Mouse (Mus musculus) bone marrow, adult 2 months (tissue): ENCODE measurements at regions not wholly inside any gene's neighbourhood (a gene's known extent, or its start where the extent isn't known, plus 50 kb on each side); places are given as distances from the start of the nearest gene placed in this dataset.

Source experiments
- H3K27ac ChIP-seq: fragments of 200-500 bp; 2 replicates; pipeline ENCODE4 v1.5.1; 2012; ENCODE audit warnings: low read depth, mild to moderate bottlenecking, control low read depth, inconsistent platforms, low read length; ENCODE audit not compliant: control insufficient read depth, poor library complexity, insufficient read depth
- H3K4me1 ChIP-seq: fragments of 200-500 bp; 2 replicates; pipeline ENCODE4 v1.6.1; 2011; ENCODE audit warnings: low read length; ENCODE audit not compliant: control insufficient read depth, insufficient read depth
- H3K4me3 ChIP-seq: fragments of 200-500 bp; replicated peaks from 2 replicates; pipeline ENCODE3; 2011; ENCODE audit warnings: mild to moderate bottlenecking, low read depth, low read length, control low read depth; ENCODE audit not compliant: control insufficient read depth
- CTCF ChIP-seq: fragments of 200-500 bp; IDR thresholded peaks from 2 replicates; pipeline ENCODE4 v1.5.1; 2011; ENCODE audit warnings: low read length, control low read depth; ENCODE audit not compliant: control insufficient read depth, insufficient read depth
- POLR2A ChIP-seq: fragments of 200-500 bp; IDR thresholded peaks from 2 replicates; pipeline ENCODE4 v1.6.1; 2011; ENCODE audit warnings: low read depth, mild to moderate bottlenecking, control low read depth, low read length, borderline replicate concordance; ENCODE audit not compliant: control insufficient read depth
- WGBS: fragments of 180-500 bp; shearing (Covaris S2); methylation state at CpG from one replicate; pipeline ENCODE4 v1.1.7; 2018; 5-methylcytosine and 5-hydroxymethylcytosine counted together

GRCm38 (mm10) chr9:73275671-73276070 lies 162.4 kb downstream of the Rsl24d1 start:
- WGBS: 73% methylated on average over 2 of the region's 2 CpGs
- TF ChIP-seq CTCF (no peak), POLR2A (no peak)
- no peak overlapping the region for H3K27ac ChIP-seq
- no peak overlapping the region for H3K4me3 ChIP-seq
- no peaks in the 10 kb centered on the region for H3K4me1 ChIP-seq

- no peak for TF ChIP-seq CTCF
- no peak for TF ChIP-seq POLR2A
- no peak overlapping the region for H3K27ac ChIP-seq
- H3K4me1 ChIP-seq: no peaks in the 10 kb centered on the region
- no peak overlapping the region for H3K4me3 ChIP-seq
- WGBS: 81% methylated on average over 6 of the region's 6 CpGs
These were observed 182.1 kb downstream of the Rsl24d1 start for GRCm38 (mm10) chr9:73295287-73295686.

GRCm38 (mm10) chr9:73302156-73302918 lies 189.1 kb downstream of the Rsl24d1 start:
- Histone ChIP-seq H3K27ac (no peak overlapping the region), H3K4me1 (no peaks in the 10 kb centered on the region), H3K4me3 (no peak overlapping the region)
- no peak for TF ChIP-seq CTCF
- TF ChIP-seq POLR2A: no peak
- WGBS: 83% methylated on average over 5 of the region's 5 CpGs

GRCm38 (mm10) chr9:73317048-73317447 lies 203.8 kb downstream of the Rsl24d1 start:
- 0% methylated on average over 1 of the region's 1 CpGs for WGBS
- Histone ChIP-seq H3K4me3 (no peak overlapping the region), H3K4me1 (no peaks in the 10 kb centered on the region; the same call in none of the 2 replicates), H3K27ac (no peak overlapping the region)
- no peak for TF ChIP-seq CTCF
- TF ChIP-seq POLR2A: no peak

- no peak overlapping the region for H3K27ac ChIP-seq
- no peak overlapping the region for H3K4me3 ChIP-seq
- TF ChIP-seq POLR2A: no peak
- no peak for TF ChIP-seq CTCF
- WGBS: 82% methylated on average over 2 of the region's 2 CpGs
- no peaks in the 10 kb centered on the region; the same call in 1 of the 2 replicates for H3K4me1 ChIP-seq
These were observed 206.6 kb downstream of the Rsl24d1 start for GRCm38 (mm10) chr9:73319704-73320307.

GRCm38 (mm10) chr9:73331066-73331465 lies 217.8 kb downstream of the Rsl24d1 start:
- H3K4me1 ChIP-seq: no peaks in the 10 kb centered on the region
- H3K27ac ChIP-seq: no peak overlapping the region
- no peak overlapping the region for H3K4me3 ChIP-seq
- TF ChIP-seq POLR2A (no peak), CTCF (no peak)

- WGBS: 79% methylated on average over 5 of the region's 5 CpGs
- TF ChIP-seq CTCF: no peak
- TF ChIP-seq POLR2A: no peak
- H3K4me1 ChIP-seq: no peaks in the 10 kb centered on the region
- no peak overlapping the region for H3K27ac ChIP-seq
- no peak overlapping the region for H3K4me3 ChIP-seq
These were observed 222.8 kb downstream of the Rsl24d1 start for GRCm38 (mm10) chr9:73336039-73336438.

GRCm38 (mm10) chr9:73337045-73337740 lies 224.0 kb downstream of the Rsl24d1 start:
- Histone ChIP-seq H3K27ac (no peak overlapping the region), H3K4me1 (no peaks in the 10 kb centered on the region), H3K4me3 (no peak overlapping the region)
- TF ChIP-seq CTCF (no peak), POLR2A (no peak)
- WGBS: 80% methylated on average over 2 of the region's 2 CpGs

GRCm38 (mm10) chr9:73355876-73356275 lies 242.7 kb downstream of the Rsl24d1 start:
- WGBS: 77% methylated on average over 5 of the region's 5 CpGs
- Histone ChIP-seq H3K4me1 (no peaks in the 10 kb centered on the region), H3K4me3 (no peak overlapping the region), H3K27ac (no peak overlapping the region)
- TF ChIP-seq CTCF: no peak
- TF ChIP-seq POLR2A: no peak
